Mouse (Mus musculus) neural tube, embryonic 15.5 days (tissue): ENCODE measurements at regions not wholly inside any gene's neighbourhood (a gene's known extent, or its start where the extent isn't known, plus 50 kb on each side); places are given as distances from the start of the nearest gene placed in this dataset.

ENCODE experiments used
- ATAC-seq: fragments of 200-750 bp; cut with Nextera tagmentation; 2 replicates; pipeline ENCODE4 v1.8.0; 2017; ENCODE audit warnings: mild to moderate bottlenecking, moderate TSS enrichment, moderate library complexity; ENCODE audit not compliant: low FRiP score
- H3K27ac ChIP-seq: fragments of 300-500 bp; sonication (generic); replicated peaks from 2 replicates; pipeline ENCODE4 v1.5.1; 2015; ENCODE audit warnings: mild to moderate bottlenecking, inconsistent platforms
- H3K27me3 ChIP-seq: fragments of 300-500 bp; sonication (generic); replicated peaks from 2 replicates; pipeline ENCODE4 v1.6.1; 2015; ENCODE audit warnings: inconsistent platforms
- H3K36me3 ChIP-seq: fragments of 300-500 bp; sonication (generic); 2 replicates; pipeline ENCODE4 v1.6.1; 2015; ENCODE audit warnings: inconsistent platforms
- H3K4me1 ChIP-seq: fragments of 300-500 bp; sonication (generic); 2 replicates; pipeline ENCODE4 v1.6.1; 2015; ENCODE audit warnings: inconsistent platforms
- H3K4me2 ChIP-seq: fragments of 300-500 bp; sonication (generic); 2 replicates; pipeline ENCODE4 v1.6.1; 2015; ENCODE audit warnings: inconsistent platforms, mild to moderate bottlenecking, moderate library complexity
- H3K4me3 ChIP-seq: fragments of 300-500 bp; sonication (generic); replicated peaks from 2 replicates; pipeline ENCODE4 v1.5.1; 2015; ENCODE audit warnings: mild to moderate bottlenecking, inconsistent platforms
- H3K9ac ChIP-seq: fragments of 300-500 bp; sonication (generic); replicated peaks from 2 replicates; pipeline ENCODE4 v1.6.1; 2015; ENCODE audit warnings: mild to moderate bottlenecking, inconsistent platforms
- H3K9me3 ChIP-seq: fragments of 300-500 bp; sonication (generic); replicated peaks from 2 replicates; pipeline ENCODE4 v1.6.1; 2016; ENCODE audit warnings: inconsistent platforms
- WGBS: fragments of 180-500 bp; shearing (Covaris S2); methylation state at CpG from one replicate; pipeline ENCODE4 v1.1.7; 2015; ENCODE audit warnings: mixed read lengths; 5-methylcytosine and 5-hydroxymethylcytosine counted together

GRCm38 (mm10) chr3:59451084-59451483, 106.9 kb upstream of the Igsf10 start:
- 63% methylated on average over 3 of the region's 3 CpGs for WGBS
- Histone ChIP-seq H3K27ac (no peak overlapping the region), H3K9ac (no peak overlapping the region), H3K4me3 (no peak overlapping the region), H3K36me3 (no peaks in the 10 kb centered on the region), H3K9me3 (no peaks in the 10 kb centered on the region), H3K4me1 (no peaks in the 10 kb centered on the region), H3K27me3 (no peaks in the 10 kb centered on the region), H3K4me2 (no peak overlapping the region)
- no peak for ATAC-seq

DNA sequence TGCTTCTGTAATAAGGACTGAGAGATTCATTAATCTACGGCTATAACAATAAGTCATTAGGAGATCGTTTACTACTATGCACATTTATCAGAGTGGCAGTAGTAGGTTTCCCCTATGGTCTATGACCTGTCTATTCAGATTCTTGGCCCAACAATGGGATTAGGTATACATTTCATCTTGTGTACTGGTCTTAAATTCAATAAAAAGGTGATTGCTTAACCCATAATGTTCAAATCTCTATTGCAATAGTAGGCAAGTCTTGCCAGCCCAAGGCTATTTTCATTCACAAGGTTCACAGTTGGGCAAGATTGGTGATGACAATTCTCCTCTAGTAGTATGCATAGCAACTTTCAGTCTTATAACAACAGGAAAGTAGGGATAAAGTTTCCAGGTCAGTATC, 79.4 kb upstream of the Igsf10 start:
- no peak for ATAC-seq
- no peak overlapping the region for H3K4me2 ChIP-seq
- 90% methylated on average over 2 of the region's 2 CpGs for WGBS
- no peak overlapping the region for H3K27ac ChIP-seq
- H3K9ac ChIP-seq, result no peak overlapping the region
- H3K4me1 ChIP-seq, result no peaks in the 10 kb centered on the region
- H3K4me3 ChIP-seq, result no peak overlapping the region
- H3K9me3 ChIP-seq, result no peaks in the 10 kb centered on the region
- no peaks in the 10 kb centered on the region for H3K36me3 ChIP-seq
- no peaks in the 10 kb centered on the region for H3K27me3 ChIP-seq

DNA sequence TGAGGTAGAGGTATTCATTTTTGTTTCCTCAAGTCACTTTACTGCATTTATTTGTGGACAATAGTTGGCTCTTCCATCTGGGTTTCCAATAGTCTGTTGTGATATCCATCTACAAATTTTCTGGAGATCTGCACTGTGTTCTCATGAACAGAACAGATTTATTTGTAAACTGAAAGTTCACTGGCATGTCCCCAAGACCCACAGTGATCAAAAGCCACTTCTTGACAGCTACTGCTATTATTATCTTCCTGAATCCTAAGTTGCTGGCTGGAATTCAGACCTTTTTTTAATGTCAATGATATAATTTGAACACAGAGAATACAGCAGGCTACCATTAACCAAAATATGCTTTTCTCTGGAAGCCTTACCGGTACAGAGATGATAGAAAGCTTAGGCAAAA, 64.9 kb upstream of the Igsf10 start:
- Histone ChIP-seq H3K4me2 (no peak overlapping the region), H3K27ac (no peak overlapping the region), H3K36me3 (no peaks in the 10 kb centered on the region), H3K9me3 (no peaks in the 10 kb centered on the region), H3K4me3 (no peak overlapping the region), H3K9ac (no peak overlapping the region), H3K27me3 (no peaks in the 10 kb centered on the region), H3K4me1 (no peaks in the 10 kb centered on the region)
- WGBS, result 90% methylated on average over 1 of the region's 1 CpGs
- ATAC-seq, result no peak

- no peak overlapping the region for H3K4me3 ChIP-seq
- no peak for ATAC-seq
- H3K9me3 ChIP-seq, result no peaks in the 10 kb centered on the region
- H3K27me3 ChIP-seq, result no peaks in the 10 kb centered on the region
- no peaks in the 10 kb centered on the region for H3K36me3 ChIP-seq
- WGBS, result 88% methylated on average over 3 of the region's 3 CpGs
- H3K4me2 ChIP-seq, result no peak overlapping the region
- H3K4me1 ChIP-seq, result no peaks in the 10 kb centered on the region
- no peak overlapping the region for H3K9ac ChIP-seq
- no peak overlapping the region for H3K27ac ChIP-seq
These were observed 61.8 kb upstream of the Igsf10 start for GRCm38 (mm10) chr3:59406035-59406434.

- no peaks in the 10 kb centered on the region for H3K27me3 ChIP-seq
- no peak overlapping the region for H3K4me2 ChIP-seq
- 74% methylated on average over 5 of the region's 5 CpGs for WGBS
- no peaks in the 10 kb centered on the region for H3K36me3 ChIP-seq
- H3K9me3 ChIP-seq, result no peaks in the 10 kb centered on the region
- H3K4me1 ChIP-seq, result no peaks in the 10 kb centered on the region
- H3K27ac ChIP-seq, result no peak overlapping the region
- ATAC-seq, result no peak
- H3K9ac ChIP-seq, result no peak overlapping the region
- H3K4me3 ChIP-seq, result no peak overlapping the region
These were observed 57.7 kb upstream of the Igsf10 start for GRCm38 (mm10) chr3:59401856-59402255.

DNA sequence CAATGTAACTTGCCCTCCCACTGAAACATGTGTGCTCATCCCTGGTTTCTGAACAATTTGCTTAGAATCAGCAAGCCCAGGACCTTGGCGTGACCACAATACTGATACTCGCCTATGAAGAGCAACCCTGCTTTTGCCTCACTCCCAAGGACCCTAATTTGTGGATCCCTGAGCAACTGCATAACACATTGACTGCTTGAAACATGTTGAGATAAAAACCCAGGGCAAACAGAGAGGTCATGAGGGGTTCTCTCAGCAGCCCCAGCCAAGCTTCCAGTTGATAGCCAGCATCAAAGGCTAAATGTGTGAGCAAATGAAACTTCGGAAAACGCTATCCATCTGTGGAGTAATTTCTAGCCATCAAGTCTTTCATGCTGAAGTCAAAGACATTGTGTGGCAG, 57.2 kb upstream of the Igsf10 start:
- Histone ChIP-seq H3K4me3 (no peak overlapping the region), H3K27me3 (no peaks in the 10 kb centered on the region), H3K9me3 (no peaks in the 10 kb centered on the region), H3K4me1 (no peaks in the 10 kb centered on the region), H3K36me3 (no peaks in the 10 kb centered on the region), H3K27ac (no peak overlapping the region), H3K4me2 (no peak overlapping the region), H3K9ac (no peak overlapping the region)
- WGBS, result 90% methylated on average over 4 of the region's 4 CpGs
- no peak for ATAC-seq
